23 mouse cellular contexts compared by ENCODE assay signal in the genomic region with DNA sequence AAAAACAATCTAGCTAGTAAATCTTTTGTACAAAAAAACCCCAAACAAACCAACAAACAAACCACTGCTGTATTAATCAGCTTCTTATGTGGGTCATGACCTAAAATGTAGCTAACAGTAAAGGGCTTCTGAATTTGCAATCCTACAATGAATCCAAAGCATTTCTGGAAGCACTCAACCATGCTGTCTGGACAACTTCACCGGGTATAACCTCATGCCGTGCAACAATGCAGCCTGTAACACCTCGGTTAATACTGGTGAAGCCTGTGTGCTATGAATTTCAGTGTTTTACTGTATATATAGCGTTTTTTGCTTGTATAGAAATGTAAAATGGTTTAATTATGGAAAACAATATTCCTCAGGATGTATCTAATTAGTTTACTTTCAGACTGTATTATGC.
"Had no signal": no experiment of that assay in that cellular context is flagged by ENCODE, and none has a peak within 500 bp of the region (broad histone marks: within the 10 kb centered on the region; RNA-seq: fewer than 3 reads in every experiment).

No protein-coding gene starts in this region.

- H3K36me3 ChIP-seq: lung, embryonic 15.5 days; midbrain, embryonic 12.5 days; midbrain, embryonic 15.5 days; neural tube, embryonic 13.5 days had no signal

- H3K27ac ChIP-seq: layer of hippocampus, adult 2 months; limb, embryonic 10.5 days; limb, embryonic 13.5 days; liver, embryonic 12.5 days; liver, embryonic 15.5 days; lung, embryonic 15.5 days; midbrain, embryonic 12.5 days; midbrain, embryonic 15.5 days; neural tube, embryonic 13.5 days; stomach, postnatal 0 days had no signal

- ATAC-seq: intestine, postnatal 0 days; liver, embryonic 12.5 days; midbrain, embryonic 15.5 days had no signal

- DNase-seq: layer of hippocampus, adult 9-11 months; liver; lung, adult 18-20 months; lung, postnatal 10 days; lung, postnatal 36 days; right cerebral cortex, adult 18-20 months; right cerebral cortex, postnatal 14 days; right cerebral cortex, postnatal 4 days; thymus, adult 2 months; thymus, postnatal 25 days had no signal

- H3K9ac ChIP-seq: limb, embryonic 13.5 days; liver, embryonic 12.5 days; liver, embryonic 15.5 days; lung, embryonic 15.5 days; midbrain, embryonic 12.5 days; midbrain, embryonic 15.5 days; neural tube, embryonic 13.5 days had no signal

- H3K4me3 ChIP-seq: layer of hippocampus, adult 2 months; limb, embryonic 10.5 days; limb, embryonic 13.5 days; liver, embryonic 12.5 days; liver, embryonic 15.5 days; lung, embryonic 15.5 days; megakaryocyte, embryonic 14.5 days; midbrain, embryonic 12.5 days; midbrain, embryonic 15.5 days; myocyte; neural tube, embryonic 13.5 days had no signal

- H3K4me2 ChIP-seq: limb, embryonic 13.5 days; liver, embryonic 12.5 days; liver, embryonic 15.5 days; lung, embryonic 15.5 days; midbrain, embryonic 12.5 days; midbrain, embryonic 15.5 days; neural tube, embryonic 13.5 days had no signal

- H3K9me3 ChIP-seq: limb, embryonic 10.5 days; limb, embryonic 13.5 days; liver, embryonic 12.5 days; liver, embryonic 15.5 days; lung, embryonic 15.5 days; megakaryocyte, embryonic 14.5 days; midbrain, embryonic 12.5 days; midbrain, embryonic 15.5 days; neural tube, embryonic 13.5 days had no signal

- H3K27me3 ChIP-seq: limb, embryonic 13.5 days; liver, embryonic 12.5 days; liver, embryonic 15.5 days; lung, embryonic 15.5 days; megakaryocyte, embryonic 14.5 days; midbrain, embryonic 12.5 days; midbrain, embryonic 15.5 days; neural tube, embryonic 13.5 days had no signal
